Mouse (Mus musculus): ENCODE measurements around the gene Amn1.
"Not testable (repeated sequence)": the region's sequence is repeated elsewhere in the genome, so short reads cannot be mapped to it uniquely, and the experiment has no call there.

Gene Amn1

GRCm38 (mm10) chr6:149155031-149155841 lies 33.3 kb downstream of the Amn1 start:
- no peak for DNase-seq (ENCODE audit: low read depth, low spot score)

GRCm38 (mm10) chr6:149154116-149155030 lies 34.1 kb downstream of the Amn1 start:
- DNase-seq (ENCODE audit: low read depth, low spot score) = no peak

GRCm38 (mm10) chr6:149153473-149154115 lies 34.9 kb downstream of the Amn1 start:
- peak; percentile 29 for DNase-seq (ENCODE audit: low read depth, low spot score)

GRCm38 (mm10) chr6:149152119-149152518 lies 36.4 kb downstream of the Amn1 start:
- DNase-seq (ENCODE audit: low read depth, low spot score) = no peak

DNA sequence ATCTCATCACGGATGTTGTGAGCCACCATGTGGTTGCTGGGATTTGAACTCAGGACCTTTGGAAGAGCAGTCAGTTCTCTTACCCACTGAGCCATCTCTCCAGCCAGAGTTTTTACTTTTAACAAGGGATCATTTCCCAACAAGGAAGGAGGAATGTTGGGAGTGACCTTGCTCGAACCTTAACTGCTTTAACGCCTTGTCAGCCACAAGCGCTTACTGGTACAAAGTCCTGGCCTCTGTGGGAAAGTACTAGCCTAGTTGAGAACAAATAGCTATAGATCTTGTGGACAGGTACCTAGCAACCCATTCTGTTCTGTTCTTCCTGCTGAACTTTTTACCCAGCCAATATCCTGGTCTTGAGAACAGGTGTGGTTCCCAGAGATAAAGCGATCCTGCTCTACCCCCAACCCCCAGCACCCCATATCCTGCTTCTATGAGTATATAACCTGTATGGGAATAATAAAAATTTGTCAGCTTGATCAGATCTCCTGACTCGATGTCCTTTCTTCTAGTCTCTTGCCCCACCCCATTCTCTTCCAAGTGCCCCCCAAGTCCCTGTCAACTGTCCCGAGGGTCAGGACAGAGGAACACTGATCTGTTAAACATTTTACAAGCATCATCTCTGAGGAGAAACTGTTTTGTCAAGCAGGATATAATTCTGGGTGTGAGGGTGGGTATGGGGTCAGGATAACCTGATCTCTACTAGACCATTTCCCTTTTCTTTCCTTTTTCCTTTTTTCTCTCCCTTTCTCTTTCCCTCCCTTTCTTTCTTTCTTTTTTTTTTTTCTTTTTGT lies 39.9 kb downstream of the Amn1 start:
- DNase-seq (ENCODE audit: low read depth, low spot score) = peak; percentile 34

- no peak for DNase-seq (ENCODE audit: low read depth, low spot score)
Measured at GRCm38 (mm10) chr6:149145143-149145542, 43.4 kb downstream of the Amn1 start.

DNA sequence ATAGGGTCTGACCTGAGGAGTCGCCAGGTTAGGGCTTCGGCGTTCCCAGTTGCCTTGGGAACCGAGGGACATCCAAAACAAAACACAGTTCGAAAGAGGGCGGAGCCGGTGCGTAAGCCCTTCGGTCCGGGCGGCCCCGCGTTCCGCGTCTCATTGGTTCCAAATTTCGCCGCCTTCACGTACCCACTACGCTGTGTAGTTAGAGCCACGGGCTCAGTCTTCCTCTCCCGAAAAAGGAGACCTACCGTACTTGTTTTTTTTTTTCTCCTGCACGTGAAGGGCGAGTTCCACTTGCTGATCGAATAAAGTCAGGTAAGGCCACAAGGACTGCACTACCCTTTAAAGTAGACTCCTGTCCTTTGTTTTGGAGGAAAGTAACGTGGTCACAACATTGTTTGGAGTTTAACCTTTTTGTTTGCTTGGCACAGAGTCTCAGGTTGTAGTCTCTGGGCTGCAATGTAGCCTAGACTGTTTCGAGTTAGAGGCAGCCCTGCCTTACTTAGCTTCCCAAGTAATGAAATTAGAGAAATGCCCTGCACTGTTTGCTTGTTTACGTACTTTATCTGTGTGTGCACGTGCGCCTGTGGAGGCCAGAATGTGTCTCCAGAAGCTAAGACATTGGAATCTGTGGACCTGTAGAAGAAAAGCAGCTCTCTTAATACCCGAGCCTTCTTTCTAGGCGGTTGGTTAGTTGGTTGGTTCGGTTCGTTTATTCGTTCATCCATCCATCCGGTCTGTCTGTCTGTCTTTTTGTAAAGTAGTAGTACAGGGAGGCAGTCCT lies 46.9 kb downstream of the Amn1 start:
- DNase-seq (ENCODE audit: low read depth, low spot score) = peak; percentile 97

DNA sequence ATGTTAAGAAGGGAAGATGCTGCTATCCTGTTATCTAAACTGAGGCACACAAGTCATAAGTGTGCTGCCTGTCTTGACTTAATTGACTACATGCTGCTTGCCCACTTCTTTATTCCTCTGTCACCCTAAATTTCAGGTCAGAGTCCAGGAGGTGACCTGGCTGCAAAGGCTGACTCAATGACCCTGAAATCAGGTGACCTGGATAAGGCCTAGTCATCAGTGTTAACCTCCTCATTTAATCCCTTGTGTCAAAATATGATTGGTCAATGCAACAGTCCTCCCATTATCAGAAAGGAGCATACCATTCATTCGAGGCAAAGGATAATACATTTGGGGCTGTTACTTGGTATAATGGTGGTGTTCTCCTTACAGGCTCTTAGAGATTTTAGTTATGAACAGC lies 49.0 kb downstream of the Amn1 start, which contains the start of gene Etfbkmt:
Gene Etfbkmt, plus strand, starts transcription at position 379 of the 400 bp plus-strand sequence.
- no peak for DNase-seq (ENCODE audit: low read depth, low spot score)

GRCm38 (mm10) chr6:149139011-149139410 lies 49.5 kb downstream of the Amn1 start:
- no peak for DNase-seq (ENCODE audit: low read depth, low spot score)

DNA sequence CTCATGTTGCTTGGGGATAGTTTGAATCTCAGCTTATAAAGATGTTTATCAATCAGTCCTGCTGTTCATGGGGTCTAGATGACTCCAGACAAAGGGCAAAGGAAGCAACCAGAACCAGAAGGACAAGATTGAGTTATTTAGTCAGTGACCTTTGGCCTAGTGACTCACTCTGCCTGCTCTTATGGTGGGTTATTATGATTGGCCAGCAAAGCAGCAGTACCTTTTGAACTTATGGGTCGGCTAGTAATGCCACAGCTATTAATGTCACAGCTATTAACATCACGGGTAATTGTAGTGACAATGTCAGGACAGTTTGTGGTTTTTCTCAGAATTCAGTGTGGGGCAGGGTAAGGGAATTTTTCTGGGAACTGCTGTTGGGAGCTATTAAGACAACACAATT lies 50.6 kb downstream of the Amn1 start:
- DNase-seq (ENCODE audit: low read depth, low spot score) = no peak

GRCm38 (mm10) chr6:149135631-149136030 lies 52.9 kb downstream of the Amn1 start:
- DNase-seq (ENCODE audit: low read depth, low spot score) = no peak

DNA sequence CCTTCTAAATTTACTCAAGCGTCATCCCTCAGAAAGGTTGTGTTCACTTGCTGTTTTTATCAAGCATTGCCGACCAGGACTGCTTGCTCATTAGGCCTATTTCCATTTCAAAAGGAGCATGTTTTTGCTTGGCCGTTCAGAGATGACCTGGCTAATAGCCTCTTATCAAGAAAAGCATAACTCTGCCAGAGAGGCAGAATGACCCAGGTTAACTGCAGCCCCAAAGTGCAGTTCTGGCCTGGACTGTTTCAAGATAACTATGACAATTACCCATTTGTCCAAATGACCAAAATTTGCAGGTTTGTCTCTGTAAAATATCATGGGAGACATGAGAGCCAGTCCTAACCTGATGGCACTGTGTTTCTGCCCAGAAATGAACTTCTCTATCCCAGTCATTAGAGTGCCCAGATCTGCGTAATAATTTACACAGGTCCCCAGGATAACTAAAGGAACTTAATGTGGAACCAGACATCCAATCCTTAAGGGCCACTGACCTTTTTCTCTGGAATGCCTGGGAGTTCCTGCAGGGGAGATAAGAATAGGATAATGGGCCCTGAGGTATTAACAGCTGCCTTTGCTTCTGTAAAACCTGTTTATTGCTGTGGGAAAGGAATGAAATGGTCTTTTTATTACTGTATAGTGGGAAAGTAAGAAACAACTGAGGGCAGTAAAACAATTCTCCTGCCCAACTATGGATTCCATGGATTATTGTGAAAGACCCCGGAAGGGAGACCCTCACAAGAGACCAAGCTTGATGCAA lies 53.9 kb downstream of the Amn1 start:
- DNase-seq (ENCODE audit: low read depth, low spot score) = no peak

DNA sequence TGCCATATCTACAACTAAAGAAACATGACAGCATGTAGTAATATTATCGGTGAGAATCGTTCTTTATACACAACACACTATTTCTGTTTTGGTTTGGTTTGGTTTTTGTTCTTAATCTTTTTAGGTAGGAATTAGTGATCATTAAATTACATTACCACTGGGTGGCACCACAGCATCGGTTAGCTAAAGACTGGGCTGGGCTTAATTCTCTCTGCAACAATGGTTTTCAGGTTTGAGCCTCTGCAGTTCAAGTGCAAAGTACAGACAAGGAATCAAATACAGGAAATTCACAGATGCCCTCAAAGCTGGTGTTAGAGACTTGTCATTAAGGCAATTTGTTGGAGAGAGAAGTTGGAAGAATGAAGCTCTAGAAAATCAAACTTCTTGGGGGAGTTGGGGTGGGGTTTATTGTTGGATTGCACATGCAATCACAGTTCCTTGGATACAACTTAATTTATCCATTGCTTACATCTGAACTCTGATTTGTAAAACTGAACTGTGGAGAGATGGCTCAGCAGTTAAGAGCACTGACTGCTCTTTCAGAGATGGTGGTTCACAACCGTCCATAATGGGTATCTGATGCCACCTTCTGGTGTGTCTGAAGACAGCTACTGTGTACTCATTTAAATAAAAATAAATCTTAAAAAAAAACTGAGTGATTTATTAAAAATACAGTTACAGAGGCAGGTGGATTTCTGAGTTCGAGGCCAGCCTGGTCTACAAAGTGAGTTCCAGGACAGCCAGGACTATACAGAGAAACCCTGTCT lies 56.0 kb downstream of the Amn1 start:
- DNase-seq (ENCODE audit: low read depth, low spot score) = peak; percentile 91

DNA sequence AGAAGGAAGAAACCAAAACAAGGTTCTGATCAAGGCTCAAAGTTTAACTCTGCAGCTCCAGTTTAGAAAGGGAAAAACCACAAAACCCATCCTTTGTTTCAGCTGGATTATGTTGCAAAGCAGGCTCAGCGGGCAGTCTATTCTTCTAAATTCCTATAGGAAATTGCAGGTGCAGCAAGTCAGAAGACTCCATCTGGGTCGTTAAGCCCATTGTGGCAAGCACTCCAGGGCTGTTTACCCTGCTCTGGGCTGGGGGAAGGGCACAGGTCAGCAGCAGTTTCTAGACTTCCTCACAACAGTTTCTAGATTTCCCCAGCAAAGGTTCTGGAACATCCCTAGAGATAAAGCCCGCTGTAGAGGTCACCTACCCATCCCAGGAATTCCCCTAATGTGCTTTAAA lies 57.4 kb downstream of the Amn1 start:
- DNase-seq (ENCODE audit: low read depth, low spot score) = peak; percentile 100

GRCm38 (mm10) chr6:149129870-149130269 lies 58.6 kb downstream of the Amn1 start, which contains the start of gene Gm10203:
Gm10203 (plus strand) TSS chr6:149130170.
- not testable (repeated sequence) for DNase-seq (ENCODE audit: low read depth, low spot score)

- DNase-seq (ENCODE audit: low read depth, low spot score) = peak; percentile 94
Measured at GRCm38 (mm10) chr6:149126675-149127074, 61.8 kb downstream of the Amn1 start.

DNA sequence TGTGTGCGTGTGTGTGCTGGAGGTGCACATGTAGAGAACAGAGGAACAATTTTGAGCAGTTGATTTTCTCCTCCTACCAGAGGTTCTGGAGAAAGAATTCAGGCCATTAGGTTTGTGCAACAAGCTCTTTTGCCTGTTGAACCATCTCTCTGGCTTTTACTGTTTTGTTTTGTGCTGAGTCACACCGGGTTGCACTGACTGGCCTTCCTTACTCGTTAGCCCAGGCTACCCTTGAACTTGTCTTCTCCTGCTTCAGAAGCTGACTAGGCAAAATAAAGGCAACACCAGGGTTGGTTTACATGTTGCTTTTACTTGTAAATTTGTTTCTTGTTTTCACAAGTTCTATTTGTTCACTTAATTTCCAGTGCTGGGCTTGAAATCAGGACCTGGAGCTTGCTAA lies 65.5 kb downstream of the Amn1 start:
- DNase-seq (ENCODE audit: low read depth, low spot score) = no peak

DNA sequence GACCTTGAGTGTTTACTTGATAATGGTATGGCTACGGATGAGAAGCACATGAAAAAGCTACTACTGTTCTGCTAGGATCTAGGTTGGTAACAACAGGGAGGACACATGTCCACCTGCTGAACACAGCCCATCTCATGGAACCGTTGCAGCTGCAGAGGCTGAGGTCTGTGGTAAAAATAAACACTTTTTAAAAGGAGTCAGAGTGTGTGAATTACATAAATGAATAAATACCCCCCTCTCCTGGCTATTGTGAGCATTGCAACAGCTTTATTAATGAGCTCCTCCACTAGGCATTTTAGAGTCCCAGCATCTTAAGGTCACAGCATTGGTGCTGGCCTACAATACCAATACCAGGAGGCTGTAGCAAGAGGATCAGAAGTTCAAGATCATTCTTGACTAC lies 68.7 kb downstream of the Amn1 start:
- DNase-seq (ENCODE audit: low read depth, low spot score) = peak; percentile 75

DNA sequence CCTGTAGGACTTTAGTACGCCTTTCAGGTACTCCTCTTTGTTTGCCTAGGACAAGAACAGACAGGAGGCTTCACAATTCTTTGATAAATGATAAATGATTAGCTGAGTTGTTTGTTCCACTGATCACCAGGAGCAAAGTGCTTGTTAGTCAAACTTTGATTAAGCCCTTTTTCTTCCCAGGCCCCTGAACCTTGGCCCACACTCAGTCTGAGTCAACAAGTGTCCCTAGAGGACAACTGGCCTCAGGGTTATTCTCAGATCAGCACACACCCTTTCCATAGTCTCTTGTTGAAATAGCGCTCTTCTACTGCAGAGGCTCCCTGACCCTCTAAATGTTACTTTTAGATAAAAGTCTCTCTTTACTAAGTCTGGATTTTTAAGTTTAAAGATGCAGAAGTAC lies 69.6 kb downstream of the Amn1 start:
- DNase-seq (ENCODE audit: low read depth, low spot score) = no peak
